Mouse (Mus musculus) heart, embryonic 16.5 days (tissue): ENCODE results near the gene Ap1g2. TPM values are rescaled to one million over a fixed set of nuclear protein-coding genes. Genes with fewer than 3 reads are reported as not detected.

Experiments
- ATAC-seq: fragments of 200-750 bp; cut with Nextera tagmentation; replicated peaks from 2 replicates; pipeline ENCODE4 v1.8.0; 2017; ENCODE audit warnings: moderate number of reproducible peaks; ENCODE audit not compliant: insufficient read depth, low FRiP score; ENCODE audit errors: extremely low read depth
- H3K27ac ChIP-seq: fragments of 300-500 bp; sonication (generic); 2 replicates; pipeline ENCODE4 v1.5.1; 2014; ENCODE audit warnings: mild to moderate bottlenecking, low read length, control low read depth, moderate library complexity
- H3K27me3 ChIP-seq: fragments of 300-500 bp; sonication (generic); 2 replicates; pipeline ENCODE4 v1.6.1; 2014; ENCODE audit warnings: low read length, mixed read lengths; ENCODE audit not compliant: control insufficient read depth, insufficient read depth
- H3K36me3 ChIP-seq: fragments of 300-500 bp; sonication (generic); 2 replicates; pipeline ENCODE4 v1.6.1; 2014; ENCODE audit not compliant: control insufficient read depth, insufficient read depth
- H3K4me1 ChIP-seq: fragments of 300-500 bp; sonication (generic); 2 replicates; pipeline ENCODE4 v1.6.1; 2014; ENCODE audit warnings: low read length, mixed read lengths; ENCODE audit not compliant: control insufficient read depth, insufficient read depth
- H3K4me2 ChIP-seq: fragments of 300-500 bp; sonication (generic); 2 replicates; pipeline ENCODE4 v1.6.1; 2014; ENCODE audit warnings: low read depth, mild to moderate bottlenecking, control low read depth, low read length
- H3K4me3 ChIP-seq: fragments of 300-500 bp; sonication (generic); 2 replicates; pipeline ENCODE4 v1.5.1; 2014; ENCODE audit warnings: mild to moderate bottlenecking, control low read depth, low read length
- H3K9ac ChIP-seq: fragments of 300-500 bp; sonication (generic); 2 replicates; pipeline ENCODE4 v1.6.1; 2014; ENCODE audit warnings: low read length, control low read depth
- H3K9me3 ChIP-seq: fragments of 300-500 bp; sonication (generic); replicated peaks from 2 replicates; pipeline ENCODE4 v1.6.1; 2016; ENCODE audit warnings: low read length; ENCODE audit not compliant: control insufficient read depth
- WGBS: fragments of 180-500 bp; shearing (Covaris S2); extraction: QIAGEN DNeasy Blood & Tissue Kit; methylation state at CpG from one replicate; pipeline ENCODE4 v1.1.7; 2014; 5-methylcytosine and 5-hydroxymethylcytosine counted together
- polyA plus RNA-seq: library from polyadenylated mRNA; unstranded; fragments of >200 nt; fragmentation: Nextera tagmentation; extraction: Ambion mirVana; gene quantifications from 2 replicates; pipeline ENCODE4 v1.2.1, GENCODE M21; 2015

The Ap1g2 gene
- polyA plus RNA-seq, 1 experiment from 2014 or later, result 14.2 TPM

DNA sequence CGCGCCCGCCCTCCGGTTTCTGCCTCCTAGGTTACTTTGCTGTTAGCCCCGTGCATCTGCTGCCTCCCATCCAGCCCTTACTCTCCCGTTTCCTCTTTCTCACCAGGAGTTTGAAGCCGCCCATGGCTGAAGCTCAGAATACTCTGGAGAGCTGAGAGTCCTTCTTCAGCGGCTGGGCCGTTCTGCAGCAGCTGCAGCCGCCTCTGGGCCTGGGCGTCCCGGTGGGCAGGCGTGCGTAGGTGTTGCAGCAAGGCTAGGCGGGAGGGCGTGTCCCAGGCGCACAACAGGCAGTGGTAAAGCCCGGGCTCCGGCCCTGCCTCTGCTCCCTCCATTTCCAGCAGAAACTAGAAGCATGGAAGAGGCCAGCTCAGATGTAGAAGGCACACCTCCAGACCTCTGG lies 34.6 kb downstream of the Ap1g2 start:
- peaks cover 2% of the 10 kb centered on the region for H3K4me1 ChIP-seq
- H3K4me3 ChIP-seq, result no peak overlapping the region
- no peaks in the 10 kb centered on the region for H3K9me3 ChIP-seq
- no peaks in the 10 kb centered on the region for H3K36me3 ChIP-seq
- no peak overlapping the region for H3K9ac ChIP-seq
- H3K27ac ChIP-seq, result no peak overlapping the region
- no peak for ATAC-seq
- WGBS, result 29% methylated on average over 19 of the region's 19 CpGs
- H3K4me2 ChIP-seq, result 0 out of 2 replicates have a peak overlapping the region, but pooled peaks have one; percentile 31
- no peaks in the 10 kb centered on the region for H3K27me3 ChIP-seq

DNA sequence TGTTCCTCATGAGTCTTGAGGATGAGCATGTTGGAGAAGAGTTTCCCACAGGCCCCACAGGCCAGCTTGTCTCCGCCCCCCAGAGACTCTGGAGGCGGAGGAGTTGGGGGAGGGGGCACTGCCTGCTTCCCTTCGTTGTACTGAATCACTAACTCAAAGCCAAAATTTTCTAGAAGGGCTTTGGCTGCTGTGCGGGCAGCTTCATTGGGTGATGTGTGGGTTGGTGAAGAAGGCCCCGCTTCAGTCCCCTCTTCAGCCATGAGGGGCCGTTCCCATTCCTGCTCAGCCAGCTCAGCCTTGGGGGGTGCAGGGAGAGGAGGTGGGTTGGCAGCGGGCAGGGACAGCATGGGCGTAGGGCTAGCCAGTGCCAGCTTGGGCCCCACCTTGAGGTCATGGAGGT lies 40.4 kb downstream of the Ap1g2 start:
- H3K27ac ChIP-seq, result no peak overlapping the region
- peaks cover 3% of the 10 kb centered on the region; the same call in 1 of the 2 replicates for H3K27me3 ChIP-seq
- peaks cover 8% of the 10 kb centered on the region for H3K4me1 ChIP-seq
- no peak for ATAC-seq
- no peaks in the 10 kb centered on the region for H3K9me3 ChIP-seq
- WGBS, result 87% methylated on average over 8 of the region's 8 CpGs
- H3K4me3 ChIP-seq, result no peak overlapping the region
- no peaks in the 10 kb centered on the region for H3K36me3 ChIP-seq
- no peak overlapping the region for H3K4me2 ChIP-seq
- H3K9ac ChIP-seq, result no peak overlapping the region

DNA sequence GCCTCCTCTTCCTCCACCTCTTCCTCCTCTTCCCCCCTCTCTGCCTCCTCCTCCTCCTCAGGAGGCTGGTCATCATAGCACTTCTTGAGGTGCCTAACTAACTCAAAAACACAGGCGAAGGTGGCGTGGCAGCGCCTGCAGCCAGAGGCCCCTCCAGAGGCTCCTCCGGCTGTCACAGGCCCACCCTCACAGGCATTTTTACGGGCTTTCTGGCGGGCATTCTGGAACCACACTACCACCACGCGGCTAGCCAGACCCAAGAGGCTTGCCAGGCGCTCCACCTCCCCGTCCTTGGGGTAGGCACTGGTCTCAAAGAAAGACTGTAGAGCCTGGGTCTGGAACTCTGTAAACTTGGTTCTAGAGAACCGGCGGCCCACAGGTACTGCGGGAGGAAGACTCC lies 41.0 kb downstream of the Ap1g2 start:
- H3K4me1 ChIP-seq, result peaks cover 8% of the 10 kb centered on the region
- H3K9me3 ChIP-seq, result no peaks in the 10 kb centered on the region
- H3K27me3 ChIP-seq, result peaks cover 3% of the 10 kb centered on the region; the same call in 1 of the 2 replicates
- H3K4me3 ChIP-seq, result no peak overlapping the region
- no peak for ATAC-seq
- no peak overlapping the region for H3K9ac ChIP-seq
- H3K36me3 ChIP-seq, result no peaks in the 10 kb centered on the region
- no peak overlapping the region for H3K4me2 ChIP-seq
- 82% methylated on average over 13 of the region's 13 CpGs for WGBS
- no peak overlapping the region for H3K27ac ChIP-seq

DNA sequence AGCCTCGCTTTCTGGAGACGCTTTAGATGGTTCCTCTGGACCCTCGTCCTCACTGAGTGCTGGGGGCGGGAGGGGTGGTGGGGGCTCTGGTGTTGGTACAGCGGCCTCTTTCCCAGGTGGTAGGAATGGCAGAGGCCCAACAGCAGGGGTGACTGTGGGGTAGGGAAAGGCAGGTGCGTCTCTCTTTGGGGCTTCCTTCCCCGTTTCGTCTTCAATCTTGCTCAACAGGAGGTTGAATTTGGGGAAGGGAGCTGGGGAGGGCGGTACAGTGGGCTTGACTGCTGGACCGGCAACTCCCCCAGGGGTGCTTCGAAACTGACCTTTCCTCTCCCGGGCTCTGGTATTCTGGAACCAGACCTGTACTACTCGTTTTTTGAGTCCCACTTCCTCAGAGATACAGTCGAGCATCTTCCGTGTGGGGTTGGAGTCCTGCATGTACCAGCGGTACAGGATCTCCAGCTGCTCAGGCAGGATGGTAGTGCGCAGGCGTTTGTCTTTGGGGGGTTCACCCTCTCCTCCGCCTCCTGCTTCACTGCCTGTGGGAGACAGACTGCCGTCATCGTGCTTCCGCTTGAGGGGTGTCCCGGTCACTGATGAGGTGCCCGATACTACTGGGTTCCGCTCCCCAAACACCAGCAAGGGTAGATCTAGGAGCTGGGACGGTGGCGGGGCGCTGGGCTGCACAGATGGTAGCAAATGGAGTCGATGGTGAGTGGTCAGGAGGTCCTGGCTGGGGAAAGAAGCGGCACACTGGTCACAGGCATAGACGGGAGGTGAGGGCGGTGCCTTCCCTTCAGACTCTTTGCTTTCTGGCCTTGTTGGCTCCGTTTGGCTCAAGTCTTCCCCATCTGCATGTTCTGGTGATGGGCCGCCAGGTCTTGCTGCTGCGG lies 41.7 kb downstream of the Ap1g2 start:
- WGBS, result 65% methylated on average over 35 of the region's 35 CpGs
- H3K9ac ChIP-seq, result no peak overlapping the region

DNA sequence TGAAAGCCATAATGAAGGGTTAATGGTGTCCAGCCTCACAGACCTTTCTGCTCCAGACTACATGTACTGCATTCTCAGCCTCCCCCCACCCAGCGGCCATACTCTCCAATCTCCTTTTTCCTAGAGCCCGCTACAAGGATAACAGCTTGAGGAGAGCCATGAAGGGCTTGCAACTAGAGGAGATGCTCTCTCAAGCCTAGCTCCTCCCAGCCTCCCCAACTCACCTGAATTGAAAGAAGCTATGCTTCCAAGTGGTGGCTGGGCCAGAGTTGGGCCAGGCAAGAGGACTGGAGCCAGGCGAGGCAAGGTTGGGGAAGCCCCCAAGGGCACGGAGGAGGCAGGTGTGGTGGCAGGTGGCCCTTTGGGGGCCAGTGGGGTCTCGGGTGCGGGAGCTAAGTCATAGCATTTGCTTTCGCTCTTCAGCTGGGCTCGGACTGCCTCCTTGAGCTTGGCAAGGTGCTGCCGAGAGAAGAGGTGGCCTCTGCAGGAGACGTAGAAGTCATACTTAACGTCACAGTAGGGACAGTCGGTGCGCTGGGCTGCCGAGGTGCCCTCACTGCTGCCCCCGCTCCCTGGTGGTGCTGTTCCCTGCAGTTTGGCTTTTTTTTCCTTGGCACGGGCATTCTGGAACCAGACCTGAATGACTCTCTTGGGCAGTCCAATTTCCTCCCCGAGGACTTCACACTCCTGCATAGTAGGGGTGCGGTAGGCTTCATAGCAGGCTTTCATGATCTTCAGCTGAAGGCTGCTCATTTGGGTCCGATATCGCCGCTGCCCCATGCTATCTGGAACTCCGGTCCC lies 42.6 kb downstream of the Ap1g2 start:
- no peak overlapping the region for H3K4me2 ChIP-seq

More for the DNA sequence above, 41.7 kb downstream of the Ap1g2 start:
- Histone ChIP-seq H3K9me3 (no peaks in the 10 kb centered on the region), H3K36me3 (no peaks in the 10 kb centered on the region), H3K4me1 (peaks cover 11% of the 10 kb centered on the region), H3K4me3 (no peak overlapping the region), H3K27me3 (peaks cover 3% of the 10 kb centered on the region; the same call in 1 of the 2 replicates), H3K4me2 (no peak overlapping the region), H3K27ac (no peak overlapping the region)
- no peak for ATAC-seq

DNA sequence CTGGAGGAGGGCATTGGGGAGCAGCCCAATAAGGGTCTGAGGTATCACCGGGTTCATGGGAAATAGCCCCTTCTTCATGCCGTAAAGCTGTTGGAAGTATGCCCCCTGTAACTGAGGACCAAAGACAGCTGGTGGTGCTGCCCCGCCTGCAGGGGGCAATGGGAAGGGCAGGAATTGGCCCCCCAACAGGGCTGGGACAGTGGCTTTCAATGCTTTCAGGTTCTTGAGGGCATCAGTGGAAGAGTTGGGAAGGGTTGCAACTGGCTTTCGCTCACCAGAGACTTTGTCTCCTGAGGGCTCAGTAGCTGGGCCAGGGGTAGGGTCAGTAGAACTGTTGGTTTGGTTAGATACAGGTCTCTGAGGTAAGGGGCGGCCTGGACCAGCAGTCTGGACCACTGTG lies 43.3 kb downstream of the Ap1g2 start:
- Histone ChIP-seq H3K9me3 (no peaks in the 10 kb centered on the region), H3K27ac (no peak overlapping the region), H3K36me3 (no peaks in the 10 kb centered on the region), H3K27me3 (peaks cover 3% of the 10 kb centered on the region; the same call in 1 of the 2 replicates), H3K4me2 (peak overlapping the region; percentile 55), H3K4me3 (peak overlapping the region; percentile 10; the same call in 1 of the 2 replicates), H3K4me1 (peaks cover 16% of the 10 kb centered on the region), H3K9ac (no peak overlapping the region)
- WGBS, result 80% methylated on average over 5 of the region's 5 CpGs
- no peak for ATAC-seq

More for the DNA sequence above, 42.6 kb downstream of the Ap1g2 start:
- 81% methylated on average over 22 of the region's 22 CpGs for WGBS
- Histone ChIP-seq H3K4me1 (peaks cover 16% of the 10 kb centered on the region), H3K27ac (no peak overlapping the region), H3K27me3 (peaks cover 3% of the 10 kb centered on the region; the same call in 1 of the 2 replicates), H3K9ac (no peak overlapping the region), H3K9me3 (no peaks in the 10 kb centered on the region), H3K36me3 (no peaks in the 10 kb centered on the region), H3K4me3 (no peak overlapping the region)
- ATAC-seq, result no peak

DNA sequence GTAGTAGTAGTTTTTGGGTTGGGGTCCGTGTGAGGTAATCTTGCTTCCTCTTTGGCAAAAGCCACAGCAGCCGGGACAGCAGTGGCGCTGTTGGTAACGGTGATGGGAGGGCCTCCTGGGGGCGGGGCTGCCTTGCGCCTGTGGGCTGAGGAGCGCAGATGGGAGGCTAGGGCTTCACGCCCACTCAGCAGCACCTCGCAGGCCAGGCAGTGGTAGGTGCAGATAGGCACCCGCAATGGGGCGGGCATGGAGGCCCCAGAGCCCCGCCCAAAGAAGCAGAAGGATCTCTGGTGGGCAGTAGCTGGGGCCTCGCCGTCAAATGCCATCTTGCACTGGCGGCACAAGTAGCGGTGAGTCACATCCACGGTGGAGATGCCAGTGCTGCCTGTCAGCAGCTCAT lies 43.8 kb downstream of the Ap1g2 start:
- Histone ChIP-seq H3K9me3 (no peaks in the 10 kb centered on the region), H3K9ac (0 out of 2 replicates have a peak overlapping the region, but pooled peaks have one; percentile 7), H3K36me3 (no peaks in the 10 kb centered on the region), H3K4me3 (peak overlapping the region; percentile 10; the same call in 1 of the 2 replicates), H3K4me1 (peaks cover 16% of the 10 kb centered on the region), H3K4me2 (peak overlapping the region; percentile 55), H3K27ac (no peak overlapping the region), H3K27me3 (peaks cover 3% of the 10 kb centered on the region; the same call in 1 of the 2 replicates)
- WGBS, result 10% methylated on average over 17 of the region's 17 CpGs
- ATAC-seq, result peak; percentile 80

DNA sequence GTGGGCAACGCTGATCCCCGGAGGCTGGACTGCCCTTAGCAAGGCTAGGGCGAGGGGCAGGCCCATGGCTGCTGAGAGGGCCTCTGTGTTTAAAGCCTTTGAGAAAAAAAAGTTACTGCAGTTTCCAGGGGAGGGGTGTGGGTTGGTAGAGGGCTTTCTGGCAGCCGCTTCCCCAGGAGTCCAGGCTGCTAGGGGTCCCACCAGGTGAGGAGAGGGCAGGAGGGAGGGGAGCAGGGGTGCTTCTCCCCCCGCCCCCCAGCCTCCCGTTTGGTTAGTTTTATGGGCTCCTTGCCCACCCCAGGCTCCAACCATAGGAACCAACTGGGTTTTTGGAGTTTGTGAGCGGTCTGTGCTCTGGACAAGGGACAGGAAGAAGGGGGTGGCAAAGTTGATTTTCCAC lies 44.5 kb downstream of the Ap1g2 start:
- WGBS, result 64% methylated on average over 7 of the region's 7 CpGs
- no peak overlapping the region for H3K27ac ChIP-seq
- H3K27me3 ChIP-seq, result peaks cover 3% of the 10 kb centered on the region; the same call in 1 of the 2 replicates
- H3K4me2 ChIP-seq, result no peak overlapping the region
- H3K4me1 ChIP-seq, result peaks cover 16% of the 10 kb centered on the region
- H3K36me3 ChIP-seq, result no peaks in the 10 kb centered on the region
- H3K9ac ChIP-seq, result no peak overlapping the region
- no peaks in the 10 kb centered on the region for H3K9me3 ChIP-seq
- no peak overlapping the region for H3K4me3 ChIP-seq
- ATAC-seq, result no peak
